Mouse (Mus musculus): Measurements from ENCODE around the gene BC049352. TPM values are rescaled to one million over a fixed set of nuclear protein-coding genes. Genes with fewer than 3 reads are reported as not detected.

BC049352 gene
- total RNA-seq, 1 experiment: not detected

GRCm38 (mm10) chr9:45255431-45255830 lies 73.6 kb downstream of the BC049352 start:
- no peak for DNase-seq (ENCODE audit: low read depth, low spot score)
- no peaks in the 10 kb centered on the region for H3K4me1 ChIP-seq (ENCODE audit: control insufficient read depth in 2 of 2, insufficient read depth in 2 of 2, low read length in 2 of 2, poor library complexity in 1 of 2)
- no peak for TF ChIP-seq ZC3H11A (IDR thresholded peaks at IDR 0.05; ENCODE audit: borderline replicate concordance, low read depth, low read length)
- no peak for TF ChIP-seq MAFK (IDR thresholded peaks at IDR 0.05; ENCODE audit: insufficient read depth, low read depth, low read length)
- no peak for TF ChIP-seq CHD2 (IDR thresholded peaks at IDR 0.05; ENCODE audit: low read depth, low read length)
- no peak for TF ChIP-seq ZNF384 (IDR thresholded peaks at IDR 0.05; ENCODE audit: low read depth, low read length)
- TF ChIP-seq HCFC1 (IDR thresholded peaks at IDR 0.05; ENCODE audit: borderline replicate concordance, insufficient read depth, low read length): no peak
- no peak overlapping the region for H3K27ac ChIP-seq (ENCODE audit: insufficient read depth, low read depth, low read length, poor library complexity, severe bottlenecking)
- no peak overlapping the region for H3K9ac ChIP-seq (ENCODE audit: insufficient read depth, low read depth, low read length, poor library complexity, severe bottlenecking)
- H3K4me3 ChIP-seq (ENCODE audit: insufficient read depth in 1 of 2, low read depth in 1 of 2, low read length in 2 of 2, poor library complexity in 1 of 2, severe bottlenecking in 1 of 2): no peak overlapping the region
- H3K9me3 ChIP-seq (ENCODE audit: control insufficient read depth, insufficient read depth, low read depth, low read length): no peaks in the 10 kb centered on the region
- in situ Hi-C loops (cut with MboI; ENCODE audit: low sequenced_read_pairs in 2 of 2, unreplicated experiment in 2 of 2): no loop called here
- no peaks in the 10 kb centered on the region for H3K36me3 ChIP-seq (ENCODE audit: control insufficient read depth, insufficient read depth, low read length, poor library complexity, severe bottlenecking)

- DNase-seq (ENCODE audit: low read depth, low spot score): no peak
- no peak for TF ChIP-seq MAFK (IDR thresholded peaks at IDR 0.05; ENCODE audit: insufficient read depth, low read depth, low read length)
- TF ChIP-seq CHD2 (IDR thresholded peaks at IDR 0.05; ENCODE audit: low read depth, low read length): no peak
- no peak for TF ChIP-seq HCFC1 (IDR thresholded peaks at IDR 0.05; ENCODE audit: borderline replicate concordance, insufficient read depth, low read length)
- no peak for TF ChIP-seq ZC3H11A (IDR thresholded peaks at IDR 0.05; ENCODE audit: borderline replicate concordance, low read depth, low read length)
- TF ChIP-seq ZNF384 (IDR thresholded peaks at IDR 0.05; ENCODE audit: low read depth, low read length): no peak
- no peaks in the 10 kb centered on the region for H3K4me1 ChIP-seq (ENCODE audit: control insufficient read depth in 2 of 2, insufficient read depth in 2 of 2, low read length in 2 of 2, poor library complexity in 1 of 2)
- H3K9me3 ChIP-seq (ENCODE audit: control insufficient read depth, insufficient read depth, low read depth, low read length): no peaks in the 10 kb centered on the region
- H3K9ac ChIP-seq (ENCODE audit: insufficient read depth, low read depth, low read length, poor library complexity, severe bottlenecking): no peak overlapping the region
- in situ Hi-C loops (cut with MboI; ENCODE audit: low sequenced_read_pairs in 2 of 2, unreplicated experiment in 2 of 2): no loop called here
- no peaks in the 10 kb centered on the region for H3K36me3 ChIP-seq (ENCODE audit: control insufficient read depth, insufficient read depth, low read length, poor library complexity, severe bottlenecking)
- no peak overlapping the region for H3K27ac ChIP-seq (ENCODE audit: insufficient read depth, low read depth, low read length, poor library complexity, severe bottlenecking)
- H3K4me3 ChIP-seq (ENCODE audit: insufficient read depth in 1 of 2, low read depth in 1 of 2, low read length in 2 of 2, poor library complexity in 1 of 2, severe bottlenecking in 1 of 2): no peak overlapping the region
Observed at GRCm38 (mm10) chr9:45255967-45256366, 74.2 kb downstream of the BC049352 start.

GRCm38 (mm10) chr9:45259065-45259464 lies 77.3 kb downstream of the BC049352 start:
- no peak overlapping the region for H3K27ac ChIP-seq (ENCODE audit: insufficient read depth, low read depth, low read length, poor library complexity, severe bottlenecking)
- no peaks in the 10 kb centered on the region for H3K9me3 ChIP-seq (ENCODE audit: control insufficient read depth, insufficient read depth, low read depth, low read length)
- no peaks in the 10 kb centered on the region for H3K36me3 ChIP-seq (ENCODE audit: control insufficient read depth, insufficient read depth, low read length, poor library complexity, severe bottlenecking)
- no peaks in the 10 kb centered on the region for H3K4me1 ChIP-seq (ENCODE audit: control insufficient read depth in 2 of 2, insufficient read depth in 2 of 2, low read length in 2 of 2, poor library complexity in 1 of 2)
- no peak for TF ChIP-seq HCFC1 (IDR thresholded peaks at IDR 0.05; ENCODE audit: borderline replicate concordance, insufficient read depth, low read length)
- no peak for DNase-seq (ENCODE audit: low read depth, low spot score)
- H3K9ac ChIP-seq (ENCODE audit: insufficient read depth, low read depth, low read length, poor library complexity, severe bottlenecking): no peak overlapping the region
- in situ Hi-C loops (cut with MboI; ENCODE audit: low sequenced_read_pairs in 2 of 2, unreplicated experiment in 2 of 2): no loop called here
- no peak overlapping the region for H3K4me3 ChIP-seq (ENCODE audit: insufficient read depth in 1 of 2, low read depth in 1 of 2, low read length in 2 of 2, poor library complexity in 1 of 2, severe bottlenecking in 1 of 2)

- DNase-seq (ENCODE audit: low read depth, low spot score): no peak
Observed at GRCm38 (mm10) chr9:45261466-45261865, 79.7 kb downstream of the BC049352 start.

GRCm38 (mm10) chr9:45261872-45262271 lies 80.1 kb downstream of the BC049352 start:
- in situ Hi-C loops (cut with MboI; ENCODE audit: low sequenced_read_pairs in 2 of 2, unreplicated experiment in 2 of 2): no loop called here
- no peak overlapping the region for H3K4me3 ChIP-seq (ENCODE audit: insufficient read depth in 1 of 2, low read depth in 1 of 2, low read length in 2 of 2, poor library complexity in 1 of 2, severe bottlenecking in 1 of 2)

More at GRCm38 (mm10) chr9:45261466-45261865, 79.7 kb downstream of the BC049352 start:
- H3K4me1 ChIP-seq (ENCODE audit: control insufficient read depth in 2 of 2, insufficient read depth in 2 of 2, low read length in 2 of 2, poor library complexity in 1 of 2): no peaks in the 10 kb centered on the region
- no peaks in the 10 kb centered on the region for H3K36me3 ChIP-seq (ENCODE audit: control insufficient read depth, insufficient read depth, low read length, poor library complexity, severe bottlenecking)
- H3K9ac ChIP-seq (ENCODE audit: insufficient read depth, low read depth, low read length, poor library complexity, severe bottlenecking): no peak overlapping the region
- in situ Hi-C loops (cut with MboI; ENCODE audit: low sequenced_read_pairs in 2 of 2, unreplicated experiment in 2 of 2): no loop called here
- H3K27ac ChIP-seq (ENCODE audit: insufficient read depth, low read depth, low read length, poor library complexity, severe bottlenecking): no peak overlapping the region
- no peaks in the 10 kb centered on the region for H3K9me3 ChIP-seq (ENCODE audit: control insufficient read depth, insufficient read depth, low read depth, low read length)
- H3K4me3 ChIP-seq (ENCODE audit: insufficient read depth in 1 of 2, low read depth in 1 of 2, low read length in 2 of 2, poor library complexity in 1 of 2, severe bottlenecking in 1 of 2): no peak overlapping the region
- TF ChIP-seq ZNF384 (IDR thresholded peaks at IDR 0.05; ENCODE audit: low read depth, low read length) (no peak), HCFC1 (IDR thresholded peaks at IDR 0.05; ENCODE audit: borderline replicate concordance, insufficient read depth, low read length) (no peak), ZC3H11A (IDR thresholded peaks at IDR 0.05; ENCODE audit: borderline replicate concordance, low read depth, low read length) (no peak), CHD2 (IDR thresholded peaks at IDR 0.05; ENCODE audit: low read depth, low read length) (no peak), MAFK (IDR thresholded peaks at IDR 0.05; ENCODE audit: insufficient read depth, low read depth, low read length) (no peak)

More at GRCm38 (mm10) chr9:45261872-45262271, 80.1 kb downstream of the BC049352 start:
- no peak overlapping the region for H3K27ac ChIP-seq (ENCODE audit: insufficient read depth, low read depth, low read length, poor library complexity, severe bottlenecking)
- DNase-seq (ENCODE audit: low read depth, low spot score): no peak
- no peaks in the 10 kb centered on the region for H3K9me3 ChIP-seq (ENCODE audit: control insufficient read depth, insufficient read depth, low read depth, low read length)
- H3K4me1 ChIP-seq (ENCODE audit: control insufficient read depth in 2 of 2, insufficient read depth in 2 of 2, low read length in 2 of 2, poor library complexity in 1 of 2): no peaks in the 10 kb centered on the region
- TF ChIP-seq ZC3H11A (IDR thresholded peaks at IDR 0.05; ENCODE audit: borderline replicate concordance, low read depth, low read length): no peak
- TF ChIP-seq HCFC1 (IDR thresholded peaks at IDR 0.05; ENCODE audit: borderline replicate concordance, insufficient read depth, low read length): no peak
- no peak for TF ChIP-seq CHD2 (IDR thresholded peaks at IDR 0.05; ENCODE audit: low read depth, low read length)
- no peak for TF ChIP-seq MAFK (IDR thresholded peaks at IDR 0.05; ENCODE audit: insufficient read depth, low read depth, low read length)
- TF ChIP-seq ZNF384 (IDR thresholded peaks at IDR 0.05; ENCODE audit: low read depth, low read length): no peak
- no peaks in the 10 kb centered on the region for H3K36me3 ChIP-seq (ENCODE audit: control insufficient read depth, insufficient read depth, low read length, poor library complexity, severe bottlenecking)
- H3K9ac ChIP-seq (ENCODE audit: insufficient read depth, low read depth, low read length, poor library complexity, severe bottlenecking): no peak overlapping the region

Measured in ES-E14 (cell line).